Mouse (Mus musculus): Measurements from ENCODE around the gene Lyl1.

GRCm38 (mm10) chr8:84729921-84730362 lies 28.7 kb downstream of the Lyl1 start:
- TF ChIP-seq POLR2A (IDR thresholded peaks at IDR 0.05; ENCODE audit: borderline replicate concordance, extremely low read depth, low read depth, low read length): no peak
- TF ChIP-seq CTCF (IDR thresholded peaks at IDR 0.05; ENCODE audit: insufficient read depth, low read length): no peak
